Mouse (Mus musculus) neural tube, embryonic 12.5 days (tissue): ENCODE measurements around the gene Slc29a3. TPM values are rescaled to one million over a fixed set of nuclear protein-coding genes. Genes with fewer than 3 reads are reported as not detected.
A peak's percentile ranks its signal among the peaks of the same experiment; 100 is the strongest.

Source experiments
- ATAC-seq: fragments of 200-750 bp; cut with Nextera tagmentation; 2 replicates; pipeline ENCODE4 v1.8.0; 2017; ENCODE audit warnings: low read depth, mild to moderate bottlenecking, moderate TSS enrichment, moderate library complexity; ENCODE audit not compliant: low FRiP score
- H3K27ac ChIP-seq: fragments of 300-500 bp; sonication (generic); 2 replicates; pipeline ENCODE4 v1.5.1; 2016
- H3K27me3 ChIP-seq: fragments of 300-500 bp; sonication (generic); replicated peaks from 2 replicates; pipeline ENCODE4 v1.6.1; 2016; ENCODE audit warnings: mild to moderate bottlenecking
- H3K36me3 ChIP-seq: fragments of 300-500 bp; sonication (generic); 2 replicates; pipeline ENCODE4 v1.6.1; 2016; ENCODE audit warnings: mild to moderate bottlenecking
- H3K4me1 ChIP-seq: fragments of 300-500 bp; sonication (generic); 2 replicates; pipeline ENCODE4 v1.6.1; 2016
- H3K4me2 ChIP-seq: fragments of 300-500 bp; sonication (generic); replicated peaks from 2 replicates; pipeline ENCODE4 v1.6.1; 2016; ENCODE audit warnings: mild to moderate bottlenecking
- H3K4me3 ChIP-seq: fragments of 300-500 bp; sonication (generic); 2 replicates; pipeline ENCODE4 v1.5.1; 2016
- H3K9ac ChIP-seq: fragments of 300-500 bp; sonication (generic); 2 replicates; pipeline ENCODE4 v1.6.1; 2016; ENCODE audit warnings: mild to moderate bottlenecking
- H3K9me3 ChIP-seq: fragments of 300-500 bp; sonication (generic); 2 replicates; pipeline ENCODE4 v1.6.1; 2016; ENCODE audit warnings: mild to moderate bottlenecking
- WGBS: fragments of 180-500 bp; shearing (Covaris S2); methylation state at CpG from one replicate; pipeline ENCODE4 v1.1.7; 2016; 5-methylcytosine and 5-hydroxymethylcytosine counted together
- polyA plus RNA-seq: library from polyadenylated mRNA; unstranded; fragments of >200 nt; fragmentation: Nextera tagmentation; extraction: Ambion mirVana; gene quantifications from 2 replicates; pipeline ENCODE4 v1.2.1, GENCODE M21; 2016

Slc29a3 gene
- polyA plus RNA-seq, 1 experiment from 2014 or later = 12.9 TPM

DNA sequence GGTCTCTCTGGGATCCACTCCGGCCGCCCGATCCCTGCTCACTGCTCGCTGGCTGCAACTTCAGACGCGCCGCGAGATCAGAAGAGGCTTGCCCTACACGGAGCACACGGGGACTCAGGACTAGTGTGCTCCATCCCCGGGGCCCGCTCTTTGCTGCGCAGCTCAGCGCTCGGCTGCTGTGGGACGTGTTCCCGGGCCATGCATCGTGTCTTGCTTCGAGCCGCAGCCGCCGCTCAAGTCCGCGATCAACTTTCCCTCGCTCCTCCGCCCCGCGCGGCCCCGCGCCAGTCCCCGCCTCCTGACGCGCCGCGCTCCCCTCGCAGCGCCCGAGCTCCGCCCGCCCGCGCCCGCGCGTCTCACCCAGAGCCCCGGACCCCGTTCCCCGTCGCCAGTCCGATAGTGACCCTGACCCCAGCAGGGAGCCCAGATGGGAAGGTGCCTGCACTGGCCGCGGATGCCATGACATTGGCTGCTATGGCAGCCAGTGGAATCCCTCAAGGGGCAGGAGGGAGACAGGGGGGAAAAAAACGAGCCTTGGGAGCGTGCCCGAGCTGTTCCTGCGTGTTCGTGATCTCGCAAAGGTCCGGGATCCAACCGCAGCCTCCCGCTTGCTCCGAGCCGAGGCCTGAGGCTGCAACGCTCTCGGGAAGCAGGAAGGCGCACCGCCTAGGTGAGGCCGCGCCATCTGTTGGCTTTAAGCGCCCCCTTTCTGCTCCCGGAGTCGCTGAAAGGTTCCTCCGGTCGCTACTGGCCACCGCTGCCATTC lies 65.4 kb downstream of the Slc29a3 start:
- Histone ChIP-seq H3K36me3 (no peaks in the 10 kb centered on the region), H3K27ac (no peak overlapping the region), H3K9ac (peak overlapping the region; percentile 49; the same call in 1 of the 2 replicates), H3K9me3 (no peaks in the 10 kb centered on the region), H3K4me2 (peak overlapping the region; percentile 98), H3K4me3 (peak overlapping the region; percentile 53), H3K4me1 (peaks cover 18% of the 10 kb centered on the region), H3K27me3 (peaks cover 78% of the 10 kb centered on the region)
- peak; percentile 61 for ATAC-seq
- under 1% methylated on average over 76 of the region's 76 CpGs for WGBS

DNA sequence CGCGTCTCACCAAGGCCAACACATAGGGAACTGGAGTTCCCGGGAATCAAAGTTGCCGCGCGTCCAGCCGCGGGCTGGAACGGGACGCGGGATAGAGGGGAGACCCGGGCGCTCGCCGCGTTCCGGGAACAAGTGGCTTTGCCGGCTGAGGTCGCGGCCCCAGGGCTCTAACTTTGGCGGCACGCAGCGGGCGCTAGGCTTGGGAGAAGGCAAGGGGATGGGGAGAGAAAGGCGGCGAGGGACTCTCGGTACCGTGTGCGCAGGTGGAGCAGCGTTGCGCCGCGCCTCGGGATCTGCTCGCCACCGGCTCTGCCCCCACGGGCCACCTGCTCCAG lies 66.0 kb downstream of the Slc29a3 start:
- H3K27ac ChIP-seq = no peak overlapping the region
- peaks cover 81% of the 10 kb centered on the region for H3K27me3 ChIP-seq
- no peak for ATAC-seq
- H3K4me3 ChIP-seq = peak overlapping the region; percentile 53
- H3K9me3 ChIP-seq = no peaks in the 10 kb centered on the region
- WGBS = under 1% methylated on average over 37 of the region's 37 CpGs
- H3K36me3 ChIP-seq = no peaks in the 10 kb centered on the region
- peak overlapping the region; percentile 98 for H3K4me2 ChIP-seq
- H3K4me1 ChIP-seq = peaks cover 18% of the 10 kb centered on the region
- H3K9ac ChIP-seq = no peak overlapping the region

DNA sequence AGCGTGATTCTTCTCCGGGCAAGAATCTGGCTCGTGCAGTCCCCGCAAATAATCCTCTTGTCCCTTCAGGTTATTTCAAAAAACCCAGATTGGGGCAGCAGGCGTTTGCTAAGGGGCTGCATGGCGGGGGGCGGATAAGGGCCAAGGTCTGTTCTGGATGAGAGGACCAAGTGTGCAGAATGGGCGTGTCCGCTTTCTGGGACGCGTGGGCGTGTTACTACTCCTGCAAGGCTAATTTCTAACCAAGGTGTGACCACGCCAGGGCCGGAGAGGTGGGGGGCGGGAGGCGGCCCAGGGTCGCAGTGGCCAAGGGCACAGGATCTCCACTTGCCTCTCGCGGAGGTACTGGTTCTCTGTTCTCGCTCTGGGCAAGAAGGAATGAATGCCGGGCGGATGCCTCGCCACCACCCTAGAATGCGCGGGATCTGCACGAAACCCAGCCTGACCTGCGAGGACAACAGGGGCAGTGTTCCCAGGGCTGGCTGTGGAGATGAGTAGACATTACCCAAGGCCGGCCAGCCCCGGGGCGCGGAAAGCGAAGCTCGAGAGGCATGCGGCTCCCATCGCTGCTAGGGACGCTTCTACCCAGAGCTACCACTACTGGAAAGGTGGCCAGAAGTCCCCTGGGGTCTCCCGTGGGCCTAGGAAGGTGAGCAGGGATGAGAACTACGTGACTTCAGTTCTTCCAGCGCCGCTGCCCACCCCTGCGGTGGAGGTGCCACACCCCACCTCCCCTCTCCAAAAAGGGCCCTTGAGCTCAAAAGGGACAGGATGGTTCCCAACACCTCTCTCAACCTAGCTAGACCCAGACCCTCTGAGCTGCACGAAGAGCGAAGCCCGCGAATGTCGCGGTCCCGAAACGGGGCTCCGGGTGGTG lies 66.6 kb downstream of the Slc29a3 start:
- H3K9me3 ChIP-seq = no peaks in the 10 kb centered on the region
- ATAC-seq = no peak
- H3K4me1 ChIP-seq = peaks cover 18% of the 10 kb centered on the region
- peak overlapping the region; percentile 98 for H3K4me2 ChIP-seq
- H3K4me3 ChIP-seq = peak overlapping the region; percentile 53
- no peak overlapping the region for H3K27ac ChIP-seq
- H3K27me3 ChIP-seq = peaks cover 80% of the 10 kb centered on the region
- WGBS = 6% methylated on average over 50 of the region's 50 CpGs
- no peaks in the 10 kb centered on the region for H3K36me3 ChIP-seq
- no peak overlapping the region for H3K9ac ChIP-seq

DNA sequence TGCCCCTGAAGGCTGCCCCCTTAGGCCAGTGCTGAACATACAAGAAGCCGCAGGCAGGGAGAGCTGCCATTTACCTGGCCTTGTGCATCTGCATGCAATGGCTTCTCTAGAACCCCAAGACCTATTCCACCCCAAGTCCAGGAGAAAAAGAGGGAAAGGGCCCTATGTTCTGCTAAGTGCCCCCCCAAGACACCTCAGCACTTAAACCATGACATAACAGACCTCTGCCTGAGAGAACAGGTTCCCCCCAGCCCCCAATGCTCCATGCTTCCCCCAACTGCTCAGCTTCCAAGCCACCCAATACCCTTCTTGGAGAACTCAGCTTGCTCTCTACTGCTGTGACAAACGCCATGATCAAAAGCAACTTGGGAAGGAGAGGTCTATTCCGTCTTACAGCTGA lies 73.7 kb downstream of the Slc29a3 start:
- Histone ChIP-seq H3K9ac (no peak overlapping the region), H3K27ac (no peak overlapping the region), H3K9me3 (no peaks in the 10 kb centered on the region), H3K4me2 (no peak overlapping the region), H3K4me1 (no peaks in the 10 kb centered on the region), H3K36me3 (no peaks in the 10 kb centered on the region), H3K4me3 (no peak overlapping the region), H3K27me3 (peaks cover 10% of the 10 kb centered on the region)
- WGBS = 83% methylated on average over 3 of the region's 3 CpGs
- no peak for ATAC-seq

DNA sequence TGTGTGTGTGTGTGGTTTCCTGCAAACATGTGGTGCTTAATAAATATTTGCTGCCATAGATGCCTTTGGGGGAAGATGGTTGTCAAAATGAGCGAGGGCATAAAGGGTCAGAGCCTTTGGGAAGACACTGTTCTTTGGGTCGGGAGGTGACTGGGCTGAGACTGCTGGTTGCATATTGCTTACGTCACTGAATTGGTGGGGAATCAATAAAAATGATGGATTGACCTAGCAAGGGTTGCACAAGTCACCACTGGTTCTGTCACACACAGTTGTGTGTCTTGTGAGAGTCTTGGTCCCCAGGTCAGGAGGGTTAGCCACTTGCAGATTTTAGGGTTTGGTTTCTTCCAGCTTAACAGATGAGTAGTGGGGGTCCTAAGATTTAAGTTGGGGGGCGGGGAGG lies 75.3 kb downstream of the Slc29a3 start:
- Histone ChIP-seq H3K4me1 (no peaks in the 10 kb centered on the region), H3K4me3 (no peak overlapping the region), H3K9me3 (no peaks in the 10 kb centered on the region), H3K27me3 (0 out of 2 replicates have a peak, but pooled peaks cover 4% of the 10 kb centered on the region), H3K9ac (no peak overlapping the region), H3K4me2 (no peak overlapping the region), H3K36me3 (no peaks in the 10 kb centered on the region), H3K27ac (no peak overlapping the region)
- ATAC-seq = no peak
- 69% methylated on average over 4 of the region's 4 CpGs for WGBS

DNA sequence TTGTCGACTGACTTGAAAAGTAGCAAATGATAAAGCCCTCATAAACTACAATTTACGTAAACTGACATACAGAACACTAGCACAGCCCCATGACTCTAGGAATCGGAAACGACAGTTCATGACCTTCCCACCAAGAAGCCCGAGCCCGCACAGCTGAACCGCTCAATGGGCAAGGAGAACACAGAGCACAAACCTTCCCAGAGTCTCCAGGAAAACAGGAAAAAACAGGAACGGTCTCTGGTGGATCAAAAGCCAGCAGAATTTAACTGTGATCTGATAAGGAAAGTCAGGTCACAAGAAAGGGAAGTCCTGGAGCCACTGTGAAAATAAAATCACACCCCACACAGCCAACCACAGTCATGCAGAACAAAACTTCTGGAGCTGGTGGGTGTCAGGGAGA lies 82.4 kb downstream of the Slc29a3 start:
- Histone ChIP-seq H3K27ac (no peak overlapping the region), H3K9me3 (no peaks in the 10 kb centered on the region), H3K4me2 (no peak overlapping the region), H3K4me1 (no peaks in the 10 kb centered on the region), H3K9ac (no peak overlapping the region), H3K36me3 (no peaks in the 10 kb centered on the region), H3K27me3 (no peaks in the 10 kb centered on the region), H3K4me3 (no peak overlapping the region)
- no peak for ATAC-seq
- 79% methylated on average over 8 of the region's 8 CpGs for WGBS

DNA sequence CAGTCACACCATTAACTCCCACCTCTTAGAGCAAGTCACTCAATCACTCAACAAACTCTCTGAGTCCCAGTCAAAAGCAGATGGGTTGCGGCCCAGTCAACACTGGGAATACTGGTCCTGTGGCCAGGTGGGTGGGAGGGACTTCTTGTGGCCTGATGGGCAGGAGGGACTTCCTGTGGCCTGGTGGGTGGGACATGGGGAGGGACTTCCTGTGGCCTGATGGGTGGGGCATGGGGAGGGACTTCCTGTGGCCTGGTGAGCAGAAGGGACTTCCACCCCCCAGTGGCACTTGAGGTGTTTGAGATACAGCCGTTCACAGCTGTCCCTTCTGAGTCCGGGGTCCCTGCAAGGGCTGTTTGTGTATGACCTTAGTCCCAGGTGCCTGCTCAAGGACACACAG lies 84.0 kb downstream of the Slc29a3 start:
- Histone ChIP-seq H3K4me3 (no peak overlapping the region), H3K9ac (no peak overlapping the region), H3K4me1 (no peaks in the 10 kb centered on the region), H3K27me3 (no peaks in the 10 kb centered on the region), H3K9me3 (no peaks in the 10 kb centered on the region), H3K27ac (no peak overlapping the region), H3K4me2 (no peak overlapping the region), H3K36me3 (no peaks in the 10 kb centered on the region)
- 85% methylated on average over 3 of the region's 3 CpGs for WGBS
- no peak for ATAC-seq

Other genes with a start within 250 kb of the Slc29a3 start
- gene Cdh23, start 56.3 kb downstream of the Slc29a3 start, polyA plus RNA-seq = 0.29 and 1.0 TPM in 2 replicates
- 3.0 and 3.6 TPM in 2 replicates for gene Unc5b, start 78.8 kb upstream of the Slc29a3 start, polyA plus RNA-seq